Mouse (Mus musculus): ENCODE measurements around the gene St6galnac3.
A peak's percentile ranks its signal among the peaks of the same experiment; 100 is the strongest.

Gene St6galnac3

DNA sequence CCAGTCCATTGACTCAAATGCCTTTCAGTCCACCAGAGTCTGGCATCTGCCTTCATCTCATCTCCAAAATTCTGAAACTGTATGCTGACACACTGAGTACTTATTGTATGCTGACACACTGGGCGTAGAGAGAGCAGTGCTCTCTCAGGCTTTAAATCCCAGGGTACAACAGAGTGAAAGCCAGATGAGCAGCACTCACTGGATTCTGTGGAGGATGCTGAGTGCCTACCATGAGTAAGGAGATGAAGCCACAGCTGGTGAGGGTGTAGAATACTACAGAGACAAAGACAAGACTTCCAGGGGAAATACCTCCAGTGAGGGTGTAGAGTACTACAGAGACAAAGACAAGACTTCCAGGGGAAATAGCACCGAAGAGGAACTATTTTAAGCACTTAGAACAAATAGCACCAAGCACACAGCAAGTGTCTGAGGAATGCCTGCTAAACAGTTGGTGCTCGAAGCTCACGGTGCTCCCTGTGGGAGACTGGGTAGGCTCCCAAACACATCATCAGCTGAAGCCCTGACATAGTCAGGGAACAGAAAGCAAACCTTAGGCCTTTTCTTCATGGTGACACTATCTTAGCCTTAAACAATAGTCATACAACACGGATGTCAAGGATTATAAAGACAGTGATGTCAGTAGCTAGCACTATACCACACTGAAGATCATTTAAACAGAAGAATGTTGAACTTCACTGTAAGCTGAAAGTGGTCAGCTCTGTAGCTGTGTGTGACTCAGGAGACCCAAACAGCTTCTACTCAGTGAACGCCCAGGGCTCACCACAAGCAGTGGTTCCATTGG lies 370.6 kb downstream of the St6galnac3 start:
- DNase-seq (ENCODE audit: low spot score in 2 of 2), result no peak

GRCm38 (mm10) chr3:153353313-153354103 lies 371.5 kb downstream of the St6galnac3 start:
- DNase-seq (ENCODE audit: low spot score in 2 of 2), result no peak

GRCm38 (mm10) chr3:153349981-153350380 lies 375.0 kb downstream of the St6galnac3 start:
- DNase-seq (ENCODE audit: low spot score in 2 of 2), result no peak

GRCm38 (mm10) chr3:153348797-153349465 lies 376.0 kb downstream of the St6galnac3 start:
- no peak for DNase-seq (ENCODE audit: low spot score in 2 of 2)

GRCm38 (mm10) chr3:153344979-153345378 lies 380.0 kb downstream of the St6galnac3 start:
- DNase-seq (ENCODE audit: low spot score in 2 of 2), result no peak

DNA sequence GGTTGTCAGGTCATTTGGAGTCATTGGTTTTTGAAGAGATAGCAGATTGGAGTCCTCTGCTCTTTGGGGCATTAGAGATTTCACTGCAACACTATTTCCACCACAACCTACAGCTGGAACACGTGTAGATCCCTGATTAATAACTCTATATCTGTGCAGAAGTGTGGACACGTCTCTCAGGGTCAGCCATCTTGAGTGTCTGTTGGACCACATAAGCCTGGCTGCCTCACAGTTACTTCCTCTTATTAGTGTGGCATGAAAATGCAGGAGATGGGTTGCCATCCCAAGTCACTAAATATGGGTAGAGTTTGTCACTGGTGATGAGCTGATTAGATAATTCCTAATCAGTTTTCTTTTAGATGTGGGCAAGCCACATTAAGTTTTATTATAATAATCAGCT lies 385.0 kb downstream of the St6galnac3 start:
- DNase-seq (ENCODE audit: low spot score in 2 of 2), result no peak

DNA sequence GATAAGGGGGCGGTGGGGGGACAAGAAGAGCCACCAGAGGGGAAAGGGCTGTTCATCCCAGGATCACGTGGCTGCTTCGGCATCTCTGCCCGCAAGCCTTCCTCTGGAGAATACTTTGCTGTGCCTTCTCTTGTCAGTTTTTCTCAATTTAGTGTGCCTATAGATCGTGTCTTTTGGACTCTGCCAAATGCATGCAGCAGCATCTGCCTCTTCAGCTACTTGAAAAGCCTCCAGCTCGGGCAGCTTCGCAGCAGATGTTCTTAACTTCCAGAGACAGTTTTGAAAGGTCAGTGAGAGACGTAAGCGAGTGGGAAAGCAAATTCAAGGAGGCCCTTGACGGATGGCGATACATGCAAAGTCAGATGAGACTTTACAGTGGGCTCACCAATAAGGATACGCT lies 385.9 kb downstream of the St6galnac3 start:
- peak in 1 of 2 experiments; percentile 34 for DNase-seq (ENCODE audit: low spot score in 2 of 2)

DNA sequence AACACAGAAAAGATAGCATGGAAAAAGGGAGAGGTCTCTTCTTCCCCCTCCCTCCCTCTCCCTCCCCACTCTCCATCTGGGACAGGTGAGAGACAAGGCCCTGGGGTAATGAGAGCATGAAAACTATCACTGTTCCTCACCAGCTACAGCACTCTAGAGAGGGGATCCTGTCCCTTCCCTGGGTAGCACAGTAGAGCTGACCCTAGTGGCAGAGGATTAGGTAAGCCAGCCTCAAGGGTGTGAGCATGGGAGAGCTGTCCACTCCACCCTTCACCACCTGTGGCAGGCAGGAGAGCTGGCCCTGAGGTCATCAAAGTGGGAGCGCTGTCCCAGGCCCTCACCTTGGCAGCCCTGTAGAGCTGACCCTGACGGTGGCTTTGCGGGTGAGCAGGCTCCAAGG lies 387.2 kb downstream of the St6galnac3 start:
- no peak for DNase-seq (ENCODE audit: low spot score in 2 of 2)

DNA sequence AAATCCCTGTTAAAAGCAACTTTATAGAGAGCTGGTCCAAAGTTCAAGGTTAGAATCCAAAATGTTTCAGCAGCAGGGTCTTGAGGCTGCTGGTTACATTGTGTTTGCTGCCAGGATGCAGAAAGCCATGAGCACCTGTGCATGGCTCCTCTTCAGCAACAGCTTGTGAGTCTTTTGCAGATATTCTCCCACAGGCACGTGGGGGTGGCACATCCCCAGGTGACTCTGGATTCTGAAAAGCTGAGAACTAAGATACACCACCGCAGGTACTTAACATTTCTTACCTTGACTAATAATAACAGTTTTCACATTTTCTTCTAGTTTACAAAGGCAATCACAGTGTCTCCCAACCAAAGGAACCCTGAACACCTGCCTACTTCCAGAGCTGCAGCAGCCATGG lies 387.8 kb downstream of the St6galnac3 start:
- no peak for DNase-seq (ENCODE audit: low spot score in 2 of 2)

DNA sequence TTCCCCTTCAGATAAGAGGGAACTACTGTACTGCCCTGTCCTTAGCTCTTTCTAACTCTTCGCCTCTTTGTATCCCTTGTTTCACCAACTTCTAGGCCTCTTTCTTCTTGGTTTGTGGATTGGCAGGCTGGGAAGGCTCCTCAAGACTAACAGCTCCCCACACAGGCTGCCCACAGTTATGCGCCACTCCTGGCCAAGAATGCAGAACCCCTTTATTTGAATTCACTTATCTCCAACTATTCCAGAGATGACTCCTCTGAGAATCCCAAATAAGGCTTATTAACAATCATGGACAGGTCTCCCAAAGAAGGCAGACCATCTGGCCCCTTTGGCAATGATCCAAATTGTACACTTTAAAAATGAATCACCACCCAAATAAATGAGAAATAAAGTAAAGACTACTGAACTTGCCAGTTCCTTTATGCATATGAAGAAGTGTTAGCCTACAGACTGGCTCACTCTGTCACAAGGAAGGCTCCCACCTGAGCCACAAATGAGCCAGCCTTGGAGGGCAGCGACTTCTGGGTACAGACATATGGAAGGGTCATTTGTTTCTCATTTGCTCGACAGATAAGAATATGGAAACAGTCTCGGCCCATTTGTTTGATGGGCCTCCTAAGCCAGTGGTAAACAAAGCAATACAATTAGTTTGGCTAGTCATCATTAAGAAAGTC lies 390.7 kb downstream of the St6galnac3 start:
- no peak for DNase-seq (ENCODE audit: low spot score in 2 of 2)

GRCm38 (mm10) chr3:153324307-153324706 lies 400.7 kb downstream of the St6galnac3 start:
- no peak for DNase-seq (ENCODE audit: low spot score in 2 of 2)

- no peak for DNase-seq (ENCODE audit: low spot score in 2 of 2)
These were observed 401.5 kb downstream of the St6galnac3 start for GRCm38 (mm10) chr3:153323446-153323845.

GRCm38 (mm10) chr3:153313583-153313982 lies 411.4 kb downstream of the St6galnac3 start:
- DNase-seq (ENCODE audit: low spot score in 2 of 2), result no peak

GRCm38 (mm10) chr3:153313167-153313566 lies 411.8 kb downstream of the St6galnac3 start:
- no peak for DNase-seq (ENCODE audit: low spot score in 2 of 2)

DNA sequence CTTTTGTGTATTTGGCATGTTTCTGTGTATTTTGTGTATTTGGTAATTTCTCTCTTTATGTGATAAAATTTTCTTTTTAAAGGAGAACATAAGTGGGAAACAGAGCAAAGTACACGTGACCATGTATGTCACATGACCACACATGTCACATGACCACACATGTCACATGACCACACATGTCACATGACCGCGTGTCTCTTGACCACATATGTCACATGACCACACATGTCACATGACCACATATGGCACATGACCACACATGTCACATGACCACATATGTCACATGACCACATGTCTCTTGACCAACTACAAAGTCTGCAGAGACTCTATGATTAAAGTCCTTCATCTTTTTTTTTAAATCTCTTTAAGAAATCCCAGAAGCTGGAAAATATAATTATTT lies 413.0 kb downstream of the St6galnac3 start:
- DNase-seq (ENCODE audit: low spot score in 2 of 2), result no peak

DNA sequence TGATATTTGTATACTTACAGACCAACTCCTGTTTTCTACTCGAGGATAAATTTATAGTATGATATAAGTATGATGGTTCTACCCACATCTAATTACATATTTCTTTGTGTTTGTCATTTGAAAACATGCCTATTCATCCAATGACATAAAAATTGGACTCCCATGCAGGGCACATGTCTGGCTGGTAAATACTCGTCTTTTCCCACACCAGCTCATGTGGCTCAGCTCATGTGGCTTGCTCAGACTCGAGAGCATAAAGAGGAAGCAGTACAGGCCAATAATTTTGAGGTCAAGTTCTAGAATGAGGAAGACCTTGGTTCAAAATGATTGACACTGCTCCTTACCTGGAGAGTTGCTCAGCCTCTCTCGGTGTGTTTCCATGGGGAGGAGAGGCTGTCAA lies 416.6 kb downstream of the St6galnac3 start:
- no peak for DNase-seq (ENCODE audit: low spot score in 2 of 2)

DNA sequence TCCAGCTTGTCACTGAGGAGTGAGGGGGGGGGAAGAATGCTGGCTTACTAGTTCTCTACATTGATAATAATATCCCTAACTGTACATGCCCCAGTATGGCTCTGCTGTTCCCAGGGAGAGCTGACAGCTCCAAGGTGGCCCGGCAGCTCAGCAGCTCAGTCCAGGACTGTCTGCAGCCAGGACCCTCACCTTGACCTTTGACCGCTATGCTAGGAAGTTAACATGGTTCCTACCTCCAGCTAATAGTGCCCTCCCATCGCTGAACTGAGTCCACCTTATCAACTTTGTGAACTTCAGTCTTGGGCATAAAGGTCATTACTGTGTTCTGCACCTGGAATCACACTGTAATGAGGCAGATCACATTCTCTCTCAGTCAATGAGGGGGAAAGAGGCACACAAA lies 419.8 kb downstream of the St6galnac3 start:
- DNase-seq (ENCODE audit: low spot score in 2 of 2), result no peak

- no peak for DNase-seq (ENCODE audit: low spot score in 2 of 2)
These were observed 422.6 kb downstream of the St6galnac3 start for GRCm38 (mm10) chr3:153302376-153302775.

- DNase-seq (ENCODE audit: low spot score in 2 of 2), result peak in 1 of 2 experiments; percentile 36
These were observed 428.5 kb downstream of the St6galnac3 start for GRCm38 (mm10) chr3:153296375-153297068.

DNA sequence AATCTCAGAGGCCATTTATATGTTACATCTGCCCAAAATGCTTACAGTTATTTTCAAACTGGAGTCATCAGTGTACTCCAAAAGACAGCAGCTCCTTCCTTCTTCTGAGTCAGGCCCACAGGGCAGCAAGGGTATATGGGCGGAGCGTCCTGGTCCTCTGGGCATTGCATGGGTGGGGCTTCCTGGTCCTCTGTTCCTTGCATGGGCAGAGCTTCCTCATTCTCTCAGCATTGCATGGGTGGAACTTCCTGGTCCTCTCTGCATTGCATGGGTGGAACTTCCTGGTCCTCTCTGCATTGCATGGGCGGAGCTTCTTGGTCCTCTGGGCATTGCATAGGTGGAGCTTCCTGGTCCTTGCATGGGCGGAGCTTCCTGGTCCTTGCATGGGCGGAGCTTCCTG lies 432.1 kb downstream of the St6galnac3 start:
- DNase-seq (ENCODE audit: low spot score in 2 of 2), result no peak

GRCm38 (mm10) chr3:153292363-153292762 lies 432.6 kb downstream of the St6galnac3 start:
- no peak for DNase-seq (ENCODE audit: low spot score in 2 of 2)

Data from frontal cortex, postnatal 14 days (tissue).